Mouse (Mus musculus): ENCODE measurements around the gene Pts.

GRCm38 (mm10) chr9:50500974-50501501, 27.5 kb downstream of the Pts start:
- TF ChIP-seq CTCF (conservative IDR thresholded peaks at IDR 0.05; ENCODE audit: insufficient read depth, insufficient read length, low read depth, low read length) (no peak), POLR2A (IDR thresholded peaks at IDR 0.05; ENCODE audit: low read depth, low read length) (no peak)

Measured in kidney, adult 2 months (tissue).